In genomic region chr5:128537218-128537617, GRCm38 (mm10) we compare ENCODE assay signal across 9 mouse cellular contexts.
A peak's percentile ranks its signal among the peaks of the same experiment; 100 is the strongest.
DNase-seq lines count a peak whose midpoint lies in the region; ATAC-seq and TF ChIP-seq lines count a peak whose summit lies in the region.
"Had no signal": no experiment of that assay in that cellular context is flagged by ENCODE, and none has a peak within 500 bp of the region (broad histone marks: within the 10 kb centered on the region; RNA-seq: fewer than 3 reads in every experiment).

No protein-coding gene starts in this region.

- no peak for TF ChIP-seq CTCF in lung, postnatal 0 days (IDR thresholded peaks at IDR 0.05)

- no peaks in the 10 kb centered on the region for H3K9me3 ChIP-seq in lung, embryonic 15.5 days
- H3K9me3 ChIP-seq in lung, postnatal 0 days (ENCODE audit: low read length): no peaks in the 10 kb centered on the region
- no peaks in the 10 kb centered on the region for H3K9me3 ChIP-seq in forebrain, embryonic 11.5 days (ENCODE audit: control insufficient read depth, low read length)
- no peaks in the 10 kb centered on the region for H3K9me3 ChIP-seq in limb, embryonic 12.5 days

- H3K4me3 ChIP-seq in lung, embryonic 15.5 days: no peak overlapping the region
- H3K4me3 ChIP-seq in lung, postnatal 0 days (ENCODE audit: low read depth, low read length): no peak overlapping the region
- H3K4me3 ChIP-seq in forebrain, embryonic 11.5 days (ENCODE audit: low read depth, low read length): no peak overlapping the region
- H3K4me3 ChIP-seq in limb, embryonic 12.5 days (replicated peaks): peak overlapping the region; percentile 21

- H3K9ac ChIP-seq in lung, embryonic 15.5 days: no peak overlapping the region
- H3K9ac ChIP-seq in lung, postnatal 0 days (replicated peaks; ENCODE audit: low read depth): no peak overlapping the region
- H3K9ac ChIP-seq in forebrain, embryonic 11.5 days (ENCODE audit: low read length): no peak overlapping the region
- no peak overlapping the region for H3K9ac ChIP-seq in limb, embryonic 12.5 days (replicated peaks)

- TF ChIP-seq EP300 in lung, postnatal 0 days (IDR thresholded peaks at IDR 0.05): no peak

- 56% methylated on average over 12 of the region's 12 CpGs for WGBS in lung, embryonic 15.5 days
- 61% methylated on average over 12 of the region's 12 CpGs for whole genome bisulfite sequencing in lung, postnatal 0 days
- 64% methylated on average over 12 of the region's 12 CpGs for WGBS in forebrain, embryonic 11.5 days
- 54% methylated on average over 12 of the region's 12 CpGs for WGBS in limb, embryonic 12.5 days

- H3K36me3 ChIP-seq in lung, embryonic 15.5 days: no peaks in the 10 kb centered on the region
- H3K36me3 ChIP-seq in lung, postnatal 0 days (ENCODE audit: insufficient read depth, low read length): no peaks in the 10 kb centered on the region
- H3K36me3 ChIP-seq in forebrain, embryonic 11.5 days (ENCODE audit: control insufficient read depth, insufficient read depth, low read length): no peaks in the 10 kb centered on the region
- H3K36me3 ChIP-seq in limb, embryonic 12.5 days: no peaks in the 10 kb centered on the region

- H3K27me3 ChIP-seq in lung, embryonic 15.5 days: no peaks in the 10 kb centered on the region
- no peaks in the 10 kb centered on the region for H3K27me3 ChIP-seq in lung, postnatal 0 days (replicated peaks; ENCODE audit: insufficient read depth, low read length)
- H3K27me3 ChIP-seq in forebrain, embryonic 11.5 days (ENCODE audit: control insufficient read depth, insufficient read depth, low read length): no peaks in the 10 kb centered on the region
- H3K27me3 ChIP-seq in limb, embryonic 12.5 days: peaks cover 4% of the 10 kb centered on the region; the same call in 1 of the 2 replicates

- DNase-seq in lung, postnatal 0 days (ENCODE audit: low spot score): no peak
- no peak for DNase-seq in forebrain, embryonic 11.5 days (ENCODE audit: low spot score)
- peak; percentile 48 for DNase-seq in retina, postnatal 1 day
- DNase-seq in ovary, postnatal 14 days (ENCODE audit: low spot score): no peak
- DNase-seq in spleen, adult 18-20 months: no peak
- no peak for DNase-seq in B cell, adult 2 months

- H3K27ac ChIP-seq in lung, embryonic 15.5 days: no peak overlapping the region
- H3K27ac ChIP-seq in lung, postnatal 0 days (ENCODE audit: low read length): no peak overlapping the region
- no peak overlapping the region for H3K27ac ChIP-seq in forebrain, embryonic 11.5 days (ENCODE audit: low read depth, low read length)
- H3K27ac ChIP-seq in limb, embryonic 12.5 days: no peak overlapping the region

- H3K4me1 ChIP-seq in lung, embryonic 15.5 days: peaks cover 7% of the 10 kb centered on the region; the same call in 1 of the 2 replicates
- H3K4me1 ChIP-seq in lung, postnatal 0 days (ENCODE audit: insufficient read depth, low read depth, low read length): no peaks in the 10 kb centered on the region
- peaks cover 4% of the 10 kb centered on the region; the same call in 1 of the 2 replicates for H3K4me1 ChIP-seq in forebrain, embryonic 11.5 days (replicated peaks; ENCODE audit: control insufficient read depth, insufficient read depth, low read length)
- H3K4me1 ChIP-seq in limb, embryonic 12.5 days (replicated peaks): peaks cover 18% of the 10 kb centered on the region

- peak overlapping the region; percentile 37 for H3K4me2 ChIP-seq in lung, embryonic 15.5 days
- H3K4me2 ChIP-seq in lung, postnatal 0 days (replicated peaks; ENCODE audit: low read depth, low read length): no peak overlapping the region
- peak overlapping the region; percentile 27; the same call in 1 of the 2 replicates for H3K4me2 ChIP-seq in forebrain, embryonic 11.5 days (ENCODE audit: low read depth, low read length, severe bottlenecking)
- peak overlapping the region; percentile 53 for H3K4me2 ChIP-seq in limb, embryonic 12.5 days
- H3K4me2 ChIP-seq: liver, embryonic 11.5 days had no signal

- no peak for ATAC-seq in lung, embryonic 15.5 days (ENCODE audit: borderline replicate concordance, extremely low read depth, low FRiP score, low TSS enrichment)
- no peak for ATAC-seq in lung, postnatal 0 days
- ATAC-seq in forebrain, embryonic 11.5 days (replicated peaks; ENCODE audit: low FRiP score): 0 out of 2 replicates have a peak, but pooled peaks have one; percentile 56
- ATAC-seq in limb, embryonic 12.5 days (ENCODE audit: insufficient number of reproducible peaks, insufficient read depth, low FRiP score, low TSS enrichment, low read depth): no peak
